Mouse (Mus musculus): ENCODE measurements around the gene Msrb3.

Gene Msrb3

GRCm38 (mm10) chr10:120898785-120899762, at the start of gene Msrb3:
TSS of gene Msrb3 (minus strand) at chr10:120899101.
- DNase-seq (ENCODE audit: low read depth, low spot score): no peak

- no peak for DNase-seq (ENCODE audit: low read depth, low spot score)
Observed at GRCm38 (mm10) chr10:120948461-120948860, 49.6 kb upstream of the Msrb3 start.

- DNase-seq (ENCODE audit: low read depth, low spot score): no peak
Observed at GRCm38 (mm10) chr10:120947842-120948241, 48.9 kb upstream of the Msrb3 start.

GRCm38 (mm10) chr10:120946847-120947246, 47.9 kb upstream of the Msrb3 start:
- no peak for DNase-seq (ENCODE audit: low read depth, low spot score)

GRCm38 (mm10) chr10:120938904-120939208, 40.0 kb upstream of the Msrb3 start:
- no peak for DNase-seq (ENCODE audit: low read depth, low spot score)

GRCm38 (mm10) chr10:120938077-120938903, 39.4 kb upstream of the Msrb3 start:
- peak; percentile 23 for DNase-seq (ENCODE audit: low read depth, low spot score)

GRCm38 (mm10) chr10:120929536-120929935, 30.6 kb upstream of the Msrb3 start:
- DNase-seq (ENCODE audit: low read depth, low spot score): no peak

- no peak for DNase-seq (ENCODE audit: low read depth, low spot score)
Observed at GRCm38 (mm10) chr10:120928183-120928582, 29.3 kb upstream of the Msrb3 start.

GRCm38 (mm10) chr10:120926156-120926555, 27.3 kb upstream of the Msrb3 start:
- DNase-seq (ENCODE audit: low read depth, low spot score): no peak

- DNase-seq (ENCODE audit: low read depth, low spot score): no peak
Observed at GRCm38 (mm10) chr10:120921501-120921900, 22.6 kb upstream of the Msrb3 start.

GRCm38 (mm10) chr10:120920604-120921003, 21.7 kb upstream of the Msrb3 start:
- no peak for DNase-seq (ENCODE audit: low read depth, low spot score)

GRCm38 (mm10) chr10:120916250-120916649, 17.3 kb upstream of the Msrb3 start:
- no peak for DNase-seq (ENCODE audit: low read depth, low spot score)

- DNase-seq (ENCODE audit: low read depth, low spot score): no peak
Observed at GRCm38 (mm10) chr10:120914948-120915631, 16.2 kb upstream of the Msrb3 start.

GRCm38 (mm10) chr10:120914286-120914685, 15.4 kb upstream of the Msrb3 start:
- DNase-seq (ENCODE audit: low read depth, low spot score): no peak

GRCm38 (mm10) chr10:120913796-120914195, 14.9 kb upstream of the Msrb3 start:
- no peak for DNase-seq (ENCODE audit: low read depth, low spot score)

GRCm38 (mm10) chr10:120911971-120912370, 13.1 kb upstream of the Msrb3 start:
- no peak for DNase-seq (ENCODE audit: low read depth, low spot score)

- DNase-seq (ENCODE audit: low read depth, low spot score): no peak
Observed at GRCm38 (mm10) chr10:120908776-120909574, 10.1 kb upstream of the Msrb3 start.

- DNase-seq (ENCODE audit: low read depth, low spot score): no peak
Observed at GRCm38 (mm10) chr10:120904676-120905075, 5.8 kb upstream of the Msrb3 start.

- no peak for DNase-seq (ENCODE audit: low read depth, low spot score)
Observed at GRCm38 (mm10) chr10:120903843-120904468, 5.1 kb upstream of the Msrb3 start.

- no peak for DNase-seq (ENCODE audit: low read depth, low spot score)
Observed at GRCm38 (mm10) chr10:120901746-120902145, 2.8 kb upstream of the Msrb3 start.

- DNase-seq (ENCODE audit: low read depth, low spot score): no peak
Observed at GRCm38 (mm10) chr10:120900096-120900495, 1.2 kb upstream of the Msrb3 start.

All from retina, adult 2 months (tissue).